Mouse (Mus musculus) gastrocnemius, adult 2 months (tissue): Measurements from ENCODE around the gene Srr. TPM values are rescaled to one million over a fixed set of nuclear protein-coding genes. Genes with fewer than 3 reads are reported as not detected.

ENCODE experiments used
- DNase-seq: peaks from one replicate; pipeline ENCODE4 v3.0.0; 2022
- H3K27ac ChIP-seq: fragments of 200-600 bp; 2 replicates; pipeline ENCODE4 v1.8.1; 2022; ENCODE audit warnings: mild to moderate bottlenecking
- H3K4me3 ChIP-seq: fragments of 200-600 bp; 2 replicates; pipeline ENCODE4 v1.8.1; 2022; ENCODE audit warnings: mild to moderate bottlenecking, moderate library complexity
- CTCF ChIP-seq: fragments of 200-600 bp; IDR thresholded peaks from 2 replicates; pipeline ENCODE4 v1.8.1; 2022; ENCODE audit warnings: antibody characterized with exemption, mild to moderate bottlenecking, moderate library complexity
- intact Hi-C: fragments of 180-260 bp; cut with DNase I; formaldehyde crosslinking; loops from one replicate; pipeline ENCODE4 v1.15.1; 2025
- total RNA-seq, 2 experiments: library from RNA; stranded (reverse); gene quantifications; 2 replicates each; pipeline ENCODE4 v1.2.3; 2021

Gene Srr
- total RNA-seq, 2 experiments from 2014 or later, result 18.9 to 26.7 TPM

GRCm38 (mm10) chr11:74897678-74898516, 27.9 kb downstream of the Srr start, which contains the start of gene Tsr1:
Tsr1 (plus strand) TSS chr11:74898071.
- intact Hi-C loops, result no loop called here
- TF ChIP-seq CTCF, result no peak
- peak within 1 kb of the TSS; percentile 79 for H3K4me3 ChIP-seq
- peak within 1 kb of the TSS; percentile 95 for H3K27ac ChIP-seq
- DNase-seq, result peak; percentile 96

- 0 out of 2 replicates have a peak, but pooled peaks have one; percentile 7 for TF ChIP-seq CTCF
- intact Hi-C loops, result no loop called here
- Histone ChIP-seq H3K27ac (peak within 1 kb of the TSS; percentile 95), H3K4me3 (peak within 1 kb of the TSS; percentile 79)
- peak; percentile 82 for DNase-seq
These were observed 28.7 kb downstream of the Srr start, which contains the start of gene Sgsm2 for GRCm38 (mm10) chr11:74896901-74897677. Sgsm2 (minus strand) TSS chr11:74897060.

GRCm38 (mm10) chr11:74895980-74896900, 29.5 kb downstream of the Srr start:
- intact Hi-C loops, result no loop called here
- H3K27ac ChIP-seq, result peak overlapping the region; percentile 95
- H3K4me3 ChIP-seq, result peak overlapping the region; percentile 79
- DNase-seq, result peak; percentile 79
- peak; percentile 45 for TF ChIP-seq CTCF

- no peak for TF ChIP-seq CTCF
- intact Hi-C loops, result no loop called here
- DNase-seq, result no peak
- Histone ChIP-seq H3K4me3 (peak overlapping the region; percentile 35), H3K27ac (peak overlapping the region; percentile 41; the same call in 1 of the 2 replicates)
These were observed 31.1 kb downstream of the Srr start for GRCm38 (mm10) chr11:74894619-74895018.

- DNase-seq, result peak; percentile 77
- no peak overlapping the region for H3K27ac ChIP-seq
- intact Hi-C loops, result no loop called here
- no peak overlapping the region for H3K4me3 ChIP-seq
- no peak for TF ChIP-seq CTCF
These were observed 42.6 kb downstream of the Srr start for GRCm38 (mm10) chr11:74883098-74883497.

GRCm38 (mm10) chr11:74881979-74882378, 43.8 kb downstream of the Srr start:
- Histone ChIP-seq H3K4me3 (no peak overlapping the region), H3K27ac (no peak overlapping the region)
- TF ChIP-seq CTCF, result no peak
- intact Hi-C loops, result no loop called here
- DNase-seq, result no peak

GRCm38 (mm10) chr11:74880999-74881398, 44.7 kb downstream of the Srr start:
- no peak for TF ChIP-seq CTCF
- Histone ChIP-seq H3K4me3 (no peak overlapping the region), H3K27ac (0 out of 2 replicates have a peak overlapping the region, but pooled peaks have one; percentile 12)
- no peak for DNase-seq
- intact Hi-C loops, result no loop called here

GRCm38 (mm10) chr11:74876801-74877200, 48.9 kb downstream of the Srr start:
- Histone ChIP-seq H3K27ac (peak overlapping the region; percentile 51; the same call in 1 of the 2 replicates), H3K4me3 (peak overlapping the region; percentile 50)
- no peak for TF ChIP-seq CTCF
- DNase-seq, result peak; percentile 62
- intact Hi-C loops, result no loop called here

- DNase-seq, result no peak
- no peak overlapping the region for H3K4me3 ChIP-seq
- no peak for TF ChIP-seq CTCF
- no peak overlapping the region for H3K27ac ChIP-seq
- intact Hi-C loops, result no loop called here
These were observed 51.1 kb downstream of the Srr start for GRCm38 (mm10) chr11:74874630-74875029.

GRCm38 (mm10) chr11:74870991-74871622, 54.6 kb downstream of the Srr start:
- Histone ChIP-seq H3K4me3 (peak overlapping the region; percentile 9; the same call in 1 of the 2 replicates), H3K27ac (peak overlapping the region; percentile 74)
- TF ChIP-seq CTCF, result peak; percentile 34; the same call in 1 of the 2 replicates
- peak; percentile 40 for DNase-seq
- intact Hi-C loops, result no loop called here

GRCm38 (mm10) chr11:74870544-74870943, 55.2 kb downstream of the Srr start:
- intact Hi-C loops, result no loop called here
- DNase-seq, result peak; percentile 69
- TF ChIP-seq CTCF, result no peak
- H3K27ac ChIP-seq, result peak overlapping the region; percentile 74
- H3K4me3 ChIP-seq, result peak overlapping the region; percentile 9; the same call in 1 of the 2 replicates
